Mouse (Mus musculus): Measurements from ENCODE around the gene Vmn1r215. TPM values are rescaled to one million over a fixed set of nuclear protein-coding genes. Genes with fewer than 3 reads are reported as not detected.

Vmn1r215 gene
- polyA plus RNA-seq, 1 experiment from 2014 or later = not detected

Other genes with a start within 250 kb of the Vmn1r215 start
- gene Vmn1r210, start 236.7 kb upstream of the Vmn1r215 start, polyA plus RNA-seq (2014; fragmentation: Nextera tagmentation; extraction: Ambion mirVana) = not detected in 2 replicates
- not detected in 2 replicates for gene Vmn1r211, start 210.5 kb upstream of the Vmn1r215 start, polyA plus RNA-seq (2014; fragmentation: Nextera tagmentation; extraction: Ambion mirVana)
- gene Vmn1r212, start 183.8 kb upstream of the Vmn1r215 start, polyA plus RNA-seq (2014; fragmentation: Nextera tagmentation; extraction: Ambion mirVana) = not detected in 2 replicates
- not detected in 2 replicates for gene Vmn1r213, start 60.4 kb upstream of the Vmn1r215 start, polyA plus RNA-seq (2014; fragmentation: Nextera tagmentation; extraction: Ambion mirVana)
- gene Vmn1r214, start 37.6 kb upstream of the Vmn1r215 start, polyA plus RNA-seq (2014; fragmentation: Nextera tagmentation; extraction: Ambion mirVana) = not detected in 2 replicates
- gene Vmn1r217, start 50.2 kb downstream of the Vmn1r215 start, polyA plus RNA-seq (2014; fragmentation: Nextera tagmentation; extraction: Ambion mirVana) = not detected in 2 replicates
- not detected in 2 replicates for gene Vmn1r218, start 65.1 kb downstream of the Vmn1r215 start, polyA plus RNA-seq (2014; fragmentation: Nextera tagmentation; extraction: Ambion mirVana)
- gene Vmn1r219, start 91.3 kb downstream of the Vmn1r215 start, polyA plus RNA-seq (2014; fragmentation: Nextera tagmentation; extraction: Ambion mirVana) = 0.03 TPM in 1 of 2 replicates, not detected in the other
- not detected in 2 replicates for gene Vmn1r220, start 120.0 kb downstream of the Vmn1r215 start, polyA plus RNA-seq (2014; fragmentation: Nextera tagmentation; extraction: Ambion mirVana)
- not detected in 2 replicates for gene Vmn1r221, start 146.1 kb downstream of the Vmn1r215 start, polyA plus RNA-seq (2014; fragmentation: Nextera tagmentation; extraction: Ambion mirVana)
- gene Vmn1r222, start 167.9 kb downstream of the Vmn1r215 start, polyA plus RNA-seq (2014; fragmentation: Nextera tagmentation; extraction: Ambion mirVana) = not detected in 2 replicates
- gene Vmn1r223, start 179.1 kb downstream of the Vmn1r215 start, polyA plus RNA-seq (2014; fragmentation: Nextera tagmentation; extraction: Ambion mirVana) = not detected in 2 replicates

Measured in midbrain, embryonic 11.5 days (tissue).